9 mouse cellular contexts compared by ENCODE assay signal in the genomic region with DNA sequence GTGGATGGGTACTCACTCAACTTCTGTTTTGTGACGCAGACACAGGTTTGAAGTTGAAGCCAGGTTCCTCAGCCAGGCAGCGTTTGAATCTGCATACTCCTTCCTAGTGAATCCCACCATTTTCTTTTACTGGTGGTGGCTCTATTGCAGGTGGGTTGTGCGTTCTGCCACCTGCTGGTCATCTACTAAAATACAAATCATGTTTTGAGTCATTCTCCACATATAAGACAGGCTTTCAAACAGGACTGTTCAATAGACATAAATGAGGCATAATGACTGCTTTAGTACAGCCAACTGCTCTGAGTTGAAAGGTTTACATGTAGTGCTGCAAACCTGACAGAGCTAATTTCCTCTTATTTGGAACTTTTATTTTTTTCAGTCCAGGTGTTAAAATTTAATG.
A peak's percentile ranks its signal among the peaks of the same experiment; 100 is the strongest.
DNase-seq lines count a peak whose midpoint lies in the region; ATAC-seq lines count a peak whose summit lies in the region.
"Had no signal": no experiment of that assay in that cellular context is flagged by ENCODE, and none has a peak within 500 bp of the region (broad histone marks: within the 10 kb centered on the region; RNA-seq: fewer than 3 reads in every experiment).

No protein-coding gene starts in this region.

- peak; percentile 13; the same call in 1 of the 2 replicates for ATAC-seq in forebrain, embryonic 13.5 days
- no peak for ATAC-seq in forebrain, embryonic 16.5 days
- ATAC-seq in midbrain, embryonic 13.5 days = peak; percentile 15; the same call in 1 of the 2 replicates

- H3K27me3 ChIP-seq in forebrain, embryonic 13.5 days = no peaks in the 10 kb centered on the region
- no peaks in the 10 kb centered on the region for H3K27me3 ChIP-seq in forebrain, embryonic 16.5 days (replicated peaks; ENCODE audit: control insufficient read depth, insufficient read depth, low read length)
- 0 out of 2 replicates have a peak, but pooled peaks cover 4% of the 10 kb centered on the region for H3K27me3 ChIP-seq in midbrain, embryonic 13.5 days
- H3K27me3 ChIP-seq in midbrain, embryonic 10.5 days (ENCODE audit: low read depth, poor library complexity, severe bottlenecking) = no peaks in the 10 kb centered on the region

- H3K36me3 ChIP-seq in forebrain, embryonic 13.5 days (ENCODE audit: poor library complexity, severe bottlenecking) = no peaks in the 10 kb centered on the region
- no peaks in the 10 kb centered on the region for H3K36me3 ChIP-seq in forebrain, embryonic 16.5 days (ENCODE audit: control insufficient read depth, insufficient read depth)
- H3K36me3 ChIP-seq in midbrain, embryonic 13.5 days = no peaks in the 10 kb centered on the region
- no peaks in the 10 kb centered on the region for H3K36me3 ChIP-seq in midbrain, embryonic 10.5 days

- 40% methylated on average over 3 of the region's 3 CpGs for WGBS in forebrain, embryonic 13.5 days
- 43% methylated on average over 3 of the region's 3 CpGs for WGBS in forebrain, embryonic 16.5 days
- 60% methylated on average over 3 of the region's 3 CpGs for WGBS in midbrain, embryonic 13.5 days
- WGBS in midbrain, embryonic 10.5 days = 58% methylated on average over 3 of the region's 3 CpGs

- peaks cover 6% of the 10 kb centered on the region for H3K4me1 ChIP-seq in forebrain, embryonic 13.5 days
- peaks cover 13% of the 10 kb centered on the region for H3K4me1 ChIP-seq in forebrain, embryonic 16.5 days (replicated peaks; ENCODE audit: control insufficient read depth, insufficient read depth, low read length)
- peaks cover 4% of the 10 kb centered on the region; the same call in 1 of the 2 replicates for H3K4me1 ChIP-seq in midbrain, embryonic 13.5 days (replicated peaks)
- H3K4me1 ChIP-seq in midbrain, embryonic 10.5 days = peaks cover 16% of the 10 kb centered on the region
- H3K4me1 ChIP-seq: megakaryocyte, embryonic 14.5 days had no signal

- no peak overlapping the region for H3K4me2 ChIP-seq in forebrain, embryonic 13.5 days
- H3K4me2 ChIP-seq in forebrain, embryonic 16.5 days (ENCODE audit: low read length) = no peak overlapping the region
- H3K4me2 ChIP-seq in midbrain, embryonic 13.5 days (replicated peaks) = no peak overlapping the region

- no peak overlapping the region for H3K27ac ChIP-seq in forebrain, embryonic 13.5 days
- no peak overlapping the region for H3K27ac ChIP-seq in forebrain, embryonic 16.5 days (ENCODE audit: low read length)
- H3K27ac ChIP-seq in midbrain, embryonic 13.5 days = no peak overlapping the region
- H3K27ac ChIP-seq in midbrain, embryonic 10.5 days (replicated peaks) = no peak overlapping the region

- DNase-seq in midbrain, embryonic 10.5 days (ENCODE audit: low spot score) = no peak
- peak; percentile 60 for DNase-seq in embryo, embryonic 10.5 days (ENCODE audit: low spot score)
- peak; percentile 54 for DNase-seq in retina, embryonic 14.5 days (ENCODE audit: low spot score)
- DNase-seq in layer of hippocampus, adult 9-11 months = no peak
- DNase-seq in right cerebral cortex, adult 2 months (ENCODE audit: low spot score in 2 of 2) = no peak

- H3K9ac ChIP-seq in forebrain, embryonic 13.5 days = no peak overlapping the region
- no peak overlapping the region for H3K9ac ChIP-seq in forebrain, embryonic 16.5 days (replicated peaks; ENCODE audit: low read depth, low read length)
- no peak overlapping the region for H3K9ac ChIP-seq in midbrain, embryonic 13.5 days (replicated peaks)

- H3K4me3 ChIP-seq in forebrain, embryonic 13.5 days = no peak overlapping the region
- H3K4me3 ChIP-seq in forebrain, embryonic 16.5 days (replicated peaks; ENCODE audit: low read length) = no peak overlapping the region
- H3K4me3 ChIP-seq in midbrain, embryonic 13.5 days (replicated peaks) = no peak overlapping the region
- no peak overlapping the region for H3K4me3 ChIP-seq in midbrain, embryonic 10.5 days
- H3K4me3 ChIP-seq: megakaryocyte, embryonic 14.5 days had no signal

- no peaks in the 10 kb centered on the region for H3K9me3 ChIP-seq in forebrain, embryonic 13.5 days (replicated peaks)
- H3K9me3 ChIP-seq in forebrain, embryonic 16.5 days (ENCODE audit: control insufficient read depth, low read length) = no peaks in the 10 kb centered on the region
- H3K9me3 ChIP-seq in midbrain, embryonic 13.5 days = no peaks in the 10 kb centered on the region
- H3K9me3 ChIP-seq in midbrain, embryonic 10.5 days (replicated peaks) = no peaks in the 10 kb centered on the region
- H3K9me3 ChIP-seq: megakaryocyte, embryonic 14.5 days had no signal

Comparison
In these comparisons a context has a peak if more than half of its experiments do, and no peak if none do; other contexts are left out.
1. DNase-seq: peak in embryo, embryonic 10.5 days (single experiment) and retina, embryonic 14.5 days (single experiment); none in midbrain, embryonic 10.5 days (single experiment), layer of hippocampus, adult 9-11 months (single experiment) and right cerebral cortex, adult 2 months (0 of 2).